Mouse (Mus musculus) urinary bladder, postnatal 25 days (tissue): ENCODE data around the gene Pfkl.
"Not testable (repeated sequence)": the region's sequence is repeated elsewhere in the genome, so short reads cannot be mapped to it uniquely, and the experiment has no call there.

Source experiments
- DNase-seq: peaks from one replicate; pipeline ENCODE4 v3.0.0; 2022; ENCODE audit warnings: low spot score

Pfkl gene

GRCm38 (mm10) chr10:77971191-77971590 lies 38.7 kb downstream of the Pfkl start:
- DNase-seq: peak; percentile 51

- no peak for DNase-seq
Observed at GRCm38 (mm10) chr10:77970481-77970880, 39.4 kb downstream of the Pfkl start, which contains the start of gene Trpm2. TSS of gene Trpm2 (minus strand) at chr10:77970563.

- DNase-seq: no peak
Observed at GRCm38 (mm10) chr10:77969973-77970325, 39.9 kb downstream of the Pfkl start.

- DNase-seq: no peak
Observed at GRCm38 (mm10) chr10:77969274-77969972, 40.5 kb downstream of the Pfkl start.

GRCm38 (mm10) chr10:77963971-77964370 lies 45.9 kb downstream of the Pfkl start:
- DNase-seq: no peak

GRCm38 (mm10) chr10:77962725-77963124 lies 47.2 kb downstream of the Pfkl start:
- DNase-seq: no peak

GRCm38 (mm10) chr10:77950468-77950867 lies 59.4 kb downstream of the Pfkl start:
- DNase-seq: not testable (repeated sequence)

- DNase-seq: no peak
Observed at GRCm38 (mm10) chr10:77939685-77940084, 70.2 kb downstream of the Pfkl start.
